Mouse (Mus musculus): ENCODE data around the gene Ift122. TPM values are rescaled to one million over a fixed set of nuclear protein-coding genes. Genes with fewer than 3 reads are reported as not detected.

Ift122 gene
- 19.4 TPM for polyA plus RNA-seq (2015; fragmentation: Illumina TruSeq; extraction: RNeasy Lipid Tissue Mini Kit (QIAGEN cat#74804); ENCODE audit: low read depth, low replicate concordance)

GRCm38 (mm10) chr6:115853091-115853813 is at the start of gene Ift122, which contains the start of gene Mbd4:
TSS of gene Ift122 (plus strand) at chr6:115853470.
TSS of gene Mbd4 (minus strand) at chr6:115853371.

GRCm38 (mm10) chr6:115808488-115809231 is 44.6 kb upstream of the Ift122 start, which contains the start of gene Rpl32:
TSS of gene Rpl32 (minus strand) at chr6:115808747.

GRCm38 (mm10) chr6:115838161-115838597 is 15.1 kb upstream of the Ift122 start, which contains the start of gene Efcab12:
TSS of gene Efcab12 (minus strand) at chr6:115838412.

GRCm38 (mm10) chr6:115931639-115932038 is 78.4 kb downstream of the Ift122 start, which contains the start of gene Rho:
TSS of gene Rho (plus strand) at chr6:115931748.

GRCm38 (mm10) chr6:115944638-115945037 is 91.4 kb downstream of the Ift122 start, which contains the start of gene H1foo:
TSS of gene H1foo (plus strand) at chr6:115944938.

Other genes starting within 250 kb of the Ift122 start
- 75.3 TPM for gene Raf1, start 176.8 kb upstream of the Ift122 start, polyA plus RNA-seq (2015; fragmentation: Illumina TruSeq; extraction: RNeasy Lipid Tissue Mini Kit (QIAGEN cat#74804); ENCODE audit: low read depth, low replicate concordance)
- gene Tmem40, start 91.1 kb upstream of the Ift122 start, polyA plus RNA-seq (2015; fragmentation: Illumina TruSeq; extraction: RNeasy Lipid Tissue Mini Kit (QIAGEN cat#74804); ENCODE audit: low read depth, low replicate concordance), result 5.3 TPM
- 1.6 TPM for gene Cand2, start 78.9 kb upstream of the Ift122 start, polyA plus RNA-seq (2015; fragmentation: Illumina TruSeq; extraction: RNeasy Lipid Tissue Mini Kit (QIAGEN cat#74804); ENCODE audit: low read depth, low replicate concordance)
- 1,156 TPM for gene Rpl32, start 44.7 kb upstream of the Ift122 start, polyA plus RNA-seq (2015; fragmentation: Illumina TruSeq; extraction: RNeasy Lipid Tissue Mini Kit (QIAGEN cat#74804); ENCODE audit: low read depth, low replicate concordance)
- gene Efcab12, start 15.1 kb upstream of the Ift122 start, polyA plus RNA-seq (2015; fragmentation: Illumina TruSeq; extraction: RNeasy Lipid Tissue Mini Kit (QIAGEN cat#74804); ENCODE audit: low read depth, low replicate concordance), result 5.6 TPM
- gene Mbd4, start 99 bp upstream of the Ift122 start, polyA plus RNA-seq (2015; fragmentation: Illumina TruSeq; extraction: RNeasy Lipid Tissue Mini Kit (QIAGEN cat#74804); ENCODE audit: low read depth, low replicate concordance), result 7.2 TPM
- gene Rho, start 78.3 kb downstream of the Ift122 start, polyA plus RNA-seq (2015; fragmentation: Illumina TruSeq; extraction: RNeasy Lipid Tissue Mini Kit (QIAGEN cat#74804); ENCODE audit: low read depth, low replicate concordance), result 0.24 TPM
- not detected for gene H1foo, start 91.5 kb downstream of the Ift122 start, polyA plus RNA-seq (2015; fragmentation: Illumina TruSeq; extraction: RNeasy Lipid Tissue Mini Kit (QIAGEN cat#74804); ENCODE audit: low read depth, low replicate concordance)
- 61.0 TPM for gene Plxnd1, start 141.5 kb downstream of the Ift122 start, polyA plus RNA-seq (2015; fragmentation: Illumina TruSeq; extraction: RNeasy Lipid Tissue Mini Kit (QIAGEN cat#74804); ENCODE audit: low read depth, low replicate concordance)